Mouse (Mus musculus) lung, adult 2 months (tissue): Measurements from ENCODE around the gene Ube2h. TPM values are rescaled to one million over a fixed set of nuclear protein-coding genes. Genes with fewer than 3 reads are reported as not detected.

ENCODE experiments used
- DNase-seq: peaks from one replicate; pipeline ENCODE4 v3.0.0; 2022
- H3K4me1 ChIP-seq: fragments of 200-500 bp; 2 replicates; pipeline ENCODE4 v1.6.1; 2011; ENCODE audit warnings: low read length; ENCODE audit not compliant: control insufficient read depth, insufficient read depth
- H3K4me3 ChIP-seq: fragments of 200-500 bp; replicated peaks from 2 replicates; pipeline ENCODE3; 2011; ENCODE audit warnings: low read depth, mild to moderate bottlenecking, control low read depth, low read length; ENCODE audit errors: extremely low read depth
- CTCF ChIP-seq: fragments of 200-500 bp; IDR thresholded peaks from 2 replicates; pipeline ENCODE4 v1.5.1; 2011; ENCODE audit warnings: mild to moderate bottlenecking, low read length, control low read depth; ENCODE audit not compliant: insufficient read depth
- POLR2A ChIP-seq: fragments of 200-500 bp; IDR thresholded peaks from 2 replicates; pipeline ENCODE4 v1.6.1; 2011; ENCODE audit warnings: low read depth, mild to moderate bottlenecking, control low read depth, low read length, borderline replicate concordance; ENCODE audit errors: extremely low read depth
- WGBS: fragments of 180-500 bp; shearing (Covaris S2); methylation state at CpG from one replicate; pipeline ENCODE4 v1.1.7; 2018; 5-methylcytosine and 5-hydroxymethylcytosine counted together
- polyA plus RNA-seq: library from polyadenylated mRNA; depleted of rRNA; stranded (reverse); fragments of >200 nt; gene quantifications from 2 replicates; pipeline ENCODE4 v1.2.3, GENCODE M21; 2012

Ube2h gene
- polyA plus RNA-seq, 1 experiment = 59.9 TPM

DNA sequence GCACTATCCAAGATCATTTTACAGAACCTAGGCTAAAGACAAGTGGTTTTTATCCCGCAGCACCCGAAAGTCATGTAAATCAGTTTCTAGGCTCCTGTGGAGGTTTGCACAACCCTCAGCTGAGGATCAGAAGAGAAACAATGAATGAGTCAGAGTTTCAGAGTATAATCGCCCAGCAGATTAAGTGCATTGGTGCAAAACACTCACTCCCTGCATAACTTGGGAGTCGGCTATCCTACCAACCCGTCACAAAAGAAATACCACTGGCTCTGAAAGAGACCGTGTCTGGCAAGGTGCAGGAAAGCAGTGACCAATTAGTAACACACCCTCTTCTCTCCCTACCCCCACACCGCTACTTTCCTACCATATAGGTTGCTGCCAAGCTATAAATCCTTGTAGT is 3.4 kb downstream of the Ube2h start:
- Histone ChIP-seq H3K4me1 (peaks cover 8% of the 10 kb centered on the region; the same call in 1 of the 2 replicates), H3K4me3 (peak overlapping the region; percentile 34)
- DNase-seq = no peak
- 5% methylated on average over 7 of the region's 7 CpGs for WGBS
- TF ChIP-seq CTCF (no peak), POLR2A (no peak)

DNA sequence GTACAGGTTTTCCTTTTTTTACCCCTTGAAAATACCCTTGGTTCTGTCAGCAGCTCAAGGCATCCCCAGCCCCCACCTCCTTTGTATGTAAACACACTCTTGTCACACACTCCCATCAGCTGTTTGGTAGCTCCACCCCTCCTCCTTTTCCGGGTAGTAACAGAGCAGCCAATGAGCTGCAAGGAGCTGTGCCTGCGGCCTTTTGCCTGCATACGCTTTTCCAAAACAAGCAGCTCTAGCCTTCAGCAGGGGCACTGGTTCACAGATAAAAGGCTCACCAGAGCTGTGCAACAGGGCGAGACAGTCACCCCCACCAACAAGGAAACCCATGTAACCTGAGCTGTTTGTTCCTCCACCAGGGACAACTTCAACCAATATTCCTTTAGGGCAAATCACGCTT is 4.0 kb downstream of the Ube2h start:
- WGBS = 1% methylated on average over 5 of the region's 5 CpGs
- peak; percentile 82 for DNase-seq
- Histone ChIP-seq H3K4me1 (peaks cover 8% of the 10 kb centered on the region; the same call in 1 of the 2 replicates), H3K4me3 (peak overlapping the region; percentile 34)
- TF ChIP-seq POLR2A (peak; percentile 73; the same call in 1 of the 2 replicates), CTCF (no peak)

DNA sequence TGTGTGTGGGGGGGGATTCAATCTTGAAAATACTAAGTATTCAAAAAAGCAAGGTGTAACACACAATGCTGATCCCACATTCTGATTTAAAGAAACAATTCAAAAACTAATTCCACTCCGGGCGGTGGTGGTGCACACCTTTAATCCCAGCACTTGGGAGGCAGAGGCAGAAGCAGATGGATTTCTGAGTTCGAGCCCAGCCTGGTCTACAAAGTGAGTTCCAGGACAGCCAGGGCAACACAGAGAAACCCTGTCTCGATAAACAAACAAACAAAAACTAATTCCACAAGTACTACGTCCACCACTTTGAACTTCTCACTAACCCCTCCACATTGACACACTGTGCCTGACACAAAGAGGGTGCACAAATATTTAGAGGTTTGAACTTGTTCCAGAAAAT is 4.7 kb downstream of the Ube2h start:
- no peak for TF ChIP-seq POLR2A
- TF ChIP-seq CTCF = no peak
- Histone ChIP-seq H3K4me1 (peaks cover 8% of the 10 kb centered on the region; the same call in 1 of the 2 replicates), H3K4me3 (no peak overlapping the region)
- no peak for DNase-seq
- WGBS = 48% methylated on average over 5 of the region's 5 CpGs

DNA sequence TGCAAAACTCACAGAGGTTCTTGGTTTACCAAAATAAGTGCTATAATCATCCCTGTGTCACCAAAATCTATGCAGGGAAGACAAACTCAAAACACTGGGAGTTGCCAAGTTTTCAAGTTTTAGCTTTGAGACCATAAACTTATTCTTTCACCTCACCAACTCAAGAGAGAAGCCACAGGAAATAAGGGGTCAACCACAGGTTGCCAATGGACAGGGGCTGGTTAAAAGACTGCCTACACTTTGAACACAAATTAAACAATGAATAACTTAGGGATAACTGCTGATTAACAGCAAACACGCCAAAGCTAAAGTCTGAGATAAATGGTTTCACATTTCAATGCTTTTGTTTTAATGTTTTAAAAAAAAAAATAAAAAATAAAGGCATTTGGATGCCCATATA is 5.2 kb downstream of the Ube2h start:
- DNase-seq = no peak
- 20% methylated on average over 1 of the region's 1 CpGs for WGBS
- H3K4me3 ChIP-seq = no peak overlapping the region
- TF ChIP-seq CTCF (no peak), POLR2A (no peak)
- peaks cover 8% of the 10 kb centered on the region; the same call in 1 of the 2 replicates for H3K4me1 ChIP-seq

- no peak overlapping the region for H3K4me3 ChIP-seq
- WGBS = 73% methylated on average over 2 of the region's 2 CpGs
- DNase-seq = no peak
- TF ChIP-seq CTCF (no peak), POLR2A (no peak)
- peaks cover 5% of the 10 kb centered on the region; the same call in 1 of the 2 replicates for H3K4me1 ChIP-seq
Measured at GRCm38 (mm10) chr6:30292579-30292978, 11.8 kb downstream of the Ube2h start.

DNA sequence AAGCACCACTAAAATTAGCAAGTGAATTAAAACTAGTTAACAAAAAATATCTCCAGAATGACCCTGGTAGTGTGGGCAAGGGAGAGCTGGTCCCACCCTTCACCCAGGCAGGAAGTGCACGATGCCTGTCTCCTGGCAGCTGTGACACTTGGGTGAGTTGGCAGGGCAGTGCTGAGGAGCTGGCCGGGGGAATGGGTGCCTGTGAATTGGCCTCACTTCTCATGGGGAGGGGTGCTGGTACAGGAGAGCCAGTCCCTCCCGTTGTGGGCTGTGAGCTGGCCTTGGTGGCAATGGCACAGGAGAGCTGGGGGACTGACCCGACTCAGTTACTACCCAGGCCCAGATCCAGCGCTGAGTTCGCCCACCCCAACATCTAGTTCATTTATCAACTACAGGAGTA is 16.4 kb downstream of the Ube2h start:
- WGBS = 68% methylated on average over 6 of the region's 6 CpGs
- peaks cover 7% of the 10 kb centered on the region; the same call in 1 of the 2 replicates for H3K4me1 ChIP-seq
- H3K4me3 ChIP-seq = no peak overlapping the region
- TF ChIP-seq POLR2A (no peak), CTCF (no peak)
- no peak for DNase-seq

- TF ChIP-seq CTCF (no peak), POLR2A (no peak)
- Histone ChIP-seq H3K4me1 (peaks cover 12% of the 10 kb centered on the region), H3K4me3 (no peak overlapping the region)
- no peak for DNase-seq
Measured at GRCm38 (mm10) chr6:30286642-30287041, 17.7 kb downstream of the Ube2h start.

- TF ChIP-seq POLR2A = no peak
- no peak for TF ChIP-seq CTCF
- H3K4me1 ChIP-seq = peaks cover 12% of the 10 kb centered on the region
- no peak for DNase-seq
- H3K4me3 ChIP-seq = no peak overlapping the region
Measured at GRCm38 (mm10) chr6:30284177-30284576, 20.2 kb downstream of the Ube2h start.

DNA sequence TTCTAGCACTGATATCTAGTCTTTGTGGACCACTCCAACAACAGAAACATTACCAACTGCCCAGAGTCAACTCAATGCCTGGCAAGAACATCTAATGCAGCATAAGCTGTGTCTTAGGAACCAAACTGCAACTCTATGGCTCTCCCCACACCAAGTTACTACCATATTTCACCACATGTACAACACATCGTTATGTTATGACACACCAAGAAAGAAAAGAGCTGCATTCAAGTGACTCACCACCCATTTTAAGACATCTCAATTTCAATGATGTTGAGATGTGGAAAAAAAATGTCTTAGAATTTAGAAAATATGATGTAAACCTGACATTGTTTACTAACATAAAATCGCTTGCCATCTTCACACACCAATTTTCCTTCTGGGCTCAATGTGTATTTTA is 22.0 kb downstream of the Ube2h start:
- no peak for DNase-seq
- peaks cover 7% of the 10 kb centered on the region for H3K4me1 ChIP-seq
- no peak overlapping the region for H3K4me3 ChIP-seq
- WGBS = 61% methylated on average over 2 of the region's 2 CpGs
- no peak for TF ChIP-seq CTCF
- no peak for TF ChIP-seq POLR2A

- TF ChIP-seq CTCF = no peak
- TF ChIP-seq POLR2A = no peak
- WGBS = 65% methylated on average over 1 of the region's 1 CpGs
- DNase-seq = no peak
Measured at GRCm38 (mm10) chr6:30278374-30278773, 26.0 kb downstream of the Ube2h start.

More at GRCm38 (mm10) chr6:30278374-30278773, 26.0 kb downstream of the Ube2h start:
- Histone ChIP-seq H3K4me1 (peaks cover 7% of the 10 kb centered on the region), H3K4me3 (no peak overlapping the region)
